Mouse (Mus musculus) thymus, adult 2 months (tissue): ENCODE data around the gene Chdh. TPM values are rescaled to one million over a fixed set of nuclear protein-coding genes. Genes with fewer than 3 reads are reported as not detected.

ENCODE experiments used
- DNase-seq: peaks from one replicate; pipeline ENCODE4 v3.0.0; 2021
- H3K27ac ChIP-seq: fragments of 200-500 bp; 2 replicates; pipeline ENCODE4 v1.5.1; 2012; ENCODE audit warnings: low read length, control low read depth; ENCODE audit not compliant: control insufficient read depth, insufficient read depth
- H3K27me3 ChIP-seq: fragments of 200-500 bp; 2 replicates; pipeline ENCODE4 v1.6.1; 2012; ENCODE audit warnings: mild to moderate bottlenecking, low read length, moderate library complexity, mixed read lengths; ENCODE audit not compliant: control insufficient read depth, insufficient read depth
- H3K36me3 ChIP-seq: fragments of 200-500 bp; 2 replicates; pipeline ENCODE4 v1.6.1; 2012; ENCODE audit warnings: mild to moderate bottlenecking, low read length, moderate library complexity; ENCODE audit not compliant: control insufficient read depth, insufficient read depth
- H3K4me1 ChIP-seq: fragments of 200-500 bp; replicated peaks from 2 replicates; pipeline ENCODE4 v1.6.1; 2012; ENCODE audit warnings: low read length; ENCODE audit not compliant: control insufficient read depth, insufficient read depth
- H3K4me3 ChIP-seq: fragments of 200-500 bp; 2 replicates; pipeline ENCODE4 v1.5.1; 2012; ENCODE audit warnings: mild to moderate bottlenecking, low read length, control low read depth, moderate library complexity; ENCODE audit not compliant: control insufficient read depth, insufficient read depth
- CTCF ChIP-seq: fragments of 200-500 bp; IDR thresholded peaks from 2 replicates; pipeline ENCODE4 v1.5.1; 2012; ENCODE audit warnings: mild to moderate bottlenecking, control low read depth, low read length, moderate library complexity, borderline replicate concordance; ENCODE audit not compliant: control insufficient read depth, poor library complexity, insufficient read depth; ENCODE audit errors: extremely low read depth
- POLR2A ChIP-seq: fragments of 200-500 bp; IDR thresholded peaks from 2 replicates; pipeline ENCODE4 v1.6.1; 2012; ENCODE audit warnings: mild to moderate bottlenecking, low read length, control low read depth, moderate library complexity; ENCODE audit not compliant: control insufficient read depth, poor library complexity, insufficient read depth; ENCODE audit errors: extremely low read depth
- WGBS: fragments of 180-500 bp; shearing (Covaris S2); methylation state at CpG from one replicate; pipeline ENCODE4 v1.1.7; 2018; 5-methylcytosine and 5-hydroxymethylcytosine counted together
- polyA plus RNA-seq: library from polyadenylated mRNA; depleted of rRNA; stranded (reverse); fragments of >200 nt; gene quantifications from 2 replicates; pipeline ENCODE4 v1.2.3, GENCODE M21; 2012

Gene Chdh
- polyA plus RNA-seq, 1 experiment = 51.3 TPM

GRCm38 (mm10) chr14:30019375-30019774, 10.6 kb downstream of the Chdh start:
- peak overlapping the region; percentile 77 for H3K27ac ChIP-seq
- no peak overlapping the region for H3K4me3 ChIP-seq
- no peak for DNase-seq
- no peaks in the 10 kb centered on the region for H3K27me3 ChIP-seq
- H3K36me3 ChIP-seq = no peaks in the 10 kb centered on the region
- 49% methylated on average over 8 of the region's 8 CpGs for WGBS
- TF ChIP-seq CTCF (no peak), POLR2A (no peak)
- peaks cover 66% of the 10 kb centered on the region for H3K4me1 ChIP-seq

- H3K27ac ChIP-seq = peak overlapping the region; percentile 77
- WGBS = 15% methylated on average over 9 of the region's 9 CpGs
- peaks cover 62% of the 10 kb centered on the region for H3K4me1 ChIP-seq
- DNase-seq = no peak
- H3K36me3 ChIP-seq = no peaks in the 10 kb centered on the region
- no peaks in the 10 kb centered on the region for H3K27me3 ChIP-seq
- TF ChIP-seq CTCF (no peak), POLR2A (no peak)
- H3K4me3 ChIP-seq = no peak overlapping the region
Observed at GRCm38 (mm10) chr14:30019792-30020575, 11.2 kb downstream of the Chdh start.

- Histone ChIP-seq H3K4me1 (peaks cover 59% of the 10 kb centered on the region), H3K27ac (peak overlapping the region; percentile 85), H3K36me3 (no peaks in the 10 kb centered on the region), H3K27me3 (no peaks in the 10 kb centered on the region), H3K4me3 (no peak overlapping the region)
- 12% methylated on average over 6 of the region's 6 CpGs for WGBS
- TF ChIP-seq POLR2A (no peak), CTCF (no peak)
- peak; percentile 42 for DNase-seq
Observed at GRCm38 (mm10) chr14:30022471-30022870, 13.6 kb downstream of the Chdh start.

- TF ChIP-seq CTCF (no peak), POLR2A (no peak)
- H3K27ac ChIP-seq = peak overlapping the region; percentile 71; the same call in 1 of the 2 replicates
- H3K4me3 ChIP-seq = no peak overlapping the region
- WGBS = 1% methylated on average over 7 of the region's 7 CpGs
- DNase-seq = no peak
- H3K36me3 ChIP-seq = no peaks in the 10 kb centered on the region
- H3K27me3 ChIP-seq = no peaks in the 10 kb centered on the region
- H3K4me1 ChIP-seq = peaks cover 46% of the 10 kb centered on the region
Observed at GRCm38 (mm10) chr14:30024387-30024786, 15.6 kb downstream of the Chdh start.

- WGBS = 34% methylated on average over 2 of the region's 2 CpGs
- H3K4me1 ChIP-seq = peaks cover 26% of the 10 kb centered on the region
- DNase-seq = peak; percentile 71
- TF ChIP-seq CTCF (peak; percentile 85), POLR2A (no peak)
- no peak overlapping the region for H3K4me3 ChIP-seq
- H3K27ac ChIP-seq = no peak overlapping the region
- H3K27me3 ChIP-seq = no peaks in the 10 kb centered on the region
- no peaks in the 10 kb centered on the region for H3K36me3 ChIP-seq
Observed at GRCm38 (mm10) chr14:30027378-30027777, 18.6 kb downstream of the Chdh start.

GRCm38 (mm10) chr14:30033405-30033804, 24.6 kb downstream of the Chdh start:
- no peak for TF ChIP-seq CTCF
- TF ChIP-seq POLR2A = no peak
- 77% methylated on average over 8 of the region's 8 CpGs for WGBS

More at GRCm38 (mm10) chr14:30033405-30033804, 24.6 kb downstream of the Chdh start:
- DNase-seq = no peak
- H3K27me3 ChIP-seq = no peaks in the 10 kb centered on the region
- peaks cover 11% of the 10 kb centered on the region for H3K4me1 ChIP-seq
- peaks cover 21% of the 10 kb centered on the region for H3K36me3 ChIP-seq
- no peak overlapping the region for H3K4me3 ChIP-seq
- no peak overlapping the region for H3K27ac ChIP-seq
